Mouse (Mus musculus): ENCODE data around the gene Tcirg1.

GRCm38 (mm10) chr19:3853121-3853520 is 53.8 kb downstream of the Tcirg1 start:
- no peak for TF ChIP-seq CTCF (IDR thresholded peaks at IDR 0.05; ENCODE audit: borderline replicate concordance, extremely low read depth, insufficient read depth, insufficient read length)
- TF ChIP-seq POLR2A (IDR thresholded peaks at IDR 0.05; ENCODE audit: borderline replicate concordance, extremely low read depth, insufficient read depth, insufficient read length, poor library complexity, severe bottlenecking), result no peak
